ENCODE assay signal across 30 mouse cellular contexts in genomic region chr7:140765391-140765790, GRCm38 (mm10). TPM values are rescaled to one million over a fixed set of nuclear protein-coding genes. Genes with fewer than 3 reads are reported as not detected.
"Had no signal": no experiment of that assay in that cellular context is flagged by ENCODE, and none has a peak within 500 bp of the region (broad histone marks: within the 10 kb centered on the region; RNA-seq: fewer than 3 reads in every experiment).

No protein-coding gene starts in this region.

RNA-seq across cellular contexts. Expression of gene Cyp2e1, which starts 1.9 kb away (rescaled TPM):
- total RNA-seq: left cerebral cortex, adult 2 months; left cerebral cortex, postnatal 10 days; left cerebral cortex, postnatal 14 days; left cerebral cortex, postnatal 25 days; left cerebral cortex, postnatal 36 days; left cerebral cortex, postnatal 4 days; megakaryocyte progenitor cell, adult 5-6 weeks; megakaryocyte, adult 5-6 weeks; megakaryocyte-erythroid progenitor cell, adult 5-6 weeks; midbrain, postnatal 0 days; monocyte, adult 5-6 weeks had no signal
- polyA plus RNA-seq: limb, embryonic 11.5 days; limb, embryonic 12.5 days; limb, embryonic 13.5 days; limb, embryonic 15.5 days; liver, embryonic 11.5 days; liver, embryonic 12.5 days; lung, embryonic 14.5 days; macrophage; midbrain, embryonic 10.5 days; midbrain, embryonic 11.5 days; midbrain, embryonic 12.5 days; midbrain, embryonic 13.5 days; midbrain, embryonic 14.5 days; midbrain, embryonic 15.5 days; midbrain, embryonic 16.5 days; midbrain, postnatal 0 days; myocyte; neural tube, embryonic 11.5 days; neural tube, embryonic 12.5 days had no signal

RNA-seq across cellular contexts. Expression of gene Syce1, which starts 22.3 kb away (rescaled TPM):
- total RNA-seq: left cerebral cortex, postnatal 25 days; megakaryocyte-erythroid progenitor cell, adult 5-6 weeks; monocyte, adult 5-6 weeks had no signal
- polyA plus RNA-seq: liver, embryonic 11.5 days; lung, embryonic 14.5 days; lung, postnatal 0 days; midbrain, embryonic 10.5 days; myocyte; neural tube, embryonic 11.5 days had no signal

RNA-seq across cellular contexts. Expression of gene Zfp941, which starts 56.6 kb away (rescaled TPM):
- total RNA-seq: monocyte, adult 5-6 weeks had no signal
